Comparison of ENCODE assay signal across 8 mouse cellular contexts in genomic region chr9:62455210-62455969, GRCm38 (mm10).
DNase-seq lines count a peak whose midpoint lies in the region; ATAC-seq and TF ChIP-seq lines count a peak whose summit lies in the region.

No protein-coding gene starts in this region.

- H3K9me3 ChIP-seq in liver, embryonic 13.5 days (replicated peaks): no peaks in the 10 kb centered on the region

- no peaks in the 10 kb centered on the region for H3K36me3 ChIP-seq in liver, embryonic 13.5 days

- no peaks in the 10 kb centered on the region for H3K27me3 ChIP-seq in liver, embryonic 13.5 days

- no peak for TF ChIP-seq CTCF in gastrocnemius, adult 2 months (IDR thresholded peaks at IDR 0.05)

- intact Hi-C loops in gastrocnemius, adult 2 months (cut with DNase I): no loop called here
- intact Hi-C loops in left cerebral cortex, postnatal 25 days (cut with DNase I): no loop called here

- peak; percentile 29 for DNase-seq in gastrocnemius, adult 2 months
- DNase-seq in gastrocnemius, postnatal 4 days (ENCODE audit: low spot score in 2 of 2): no peak
- DNase-seq in NIH3T3 (ENCODE audit: low read depth): peak; percentile 42
- DNase-seq in heart, postnatal 4 days: peak; percentile 62
- no peak for DNase-seq in liver, embryonic 13.5 days
- no peak for DNase-seq in thymus, postnatal 0 days (ENCODE audit: low spot score)
- DNase-seq in left cerebral cortex, postnatal 25 days (ENCODE audit: low spot score in 2 of 2): no peak
- no peak for DNase-seq in spleen, postnatal 10 days (ENCODE audit: low spot score in 2 of 2)

- no peak overlapping the region for H3K4me3 ChIP-seq in gastrocnemius, adult 2 months
- no peak overlapping the region for H3K4me3 ChIP-seq in liver, embryonic 13.5 days (replicated peaks)

- H3K9ac ChIP-seq in liver, embryonic 13.5 days: no peak overlapping the region

- no peak for ATAC-seq in liver, embryonic 13.5 days (ENCODE audit: low read depth)

- 54% methylated on average over 8 of the region's 8 CpGs for WGBS in liver, embryonic 13.5 days (ENCODE audit: insufficient replicate concordance)

- H3K4me2 ChIP-seq in liver, embryonic 13.5 days: no peak overlapping the region

- peak overlapping the region; percentile 28; the same call in 1 of the 2 replicates for H3K27ac ChIP-seq in gastrocnemius, adult 2 months
- peak overlapping the region; percentile 61 for H3K27ac ChIP-seq in liver, embryonic 13.5 days

- peaks cover 35% of the 10 kb centered on the region for H3K4me1 ChIP-seq in liver, embryonic 13.5 days (replicated peaks)

Comparison
In these comparisons a context has a peak if more than half of its experiments do, and no peak if none do; other contexts are left out.
1. DNase-seq: peak in gastrocnemius, adult 2 months (single experiment), NIH3T3 (single experiment) and heart, postnatal 4 days (single experiment); none in gastrocnemius, postnatal 4 days (0 of 2), liver, embryonic 13.5 days (single experiment), thymus, postnatal 0 days (single experiment), left cerebral cortex, postnatal 25 days (0 of 2) and spleen, postnatal 10 days (0 of 2).